In genomic region chr8:4324983-4325750, GRCm38 (mm10) we compare ENCODE assay signal across 8 mouse cellular contexts. TPM values are rescaled to one million over a fixed set of nuclear protein-coding genes. Genes with fewer than 3 reads are reported as not detected.
DNase-seq lines count a peak whose midpoint lies in the region; ATAC-seq lines count a peak whose summit lies in the region.

TSS of gene Ccl25 (plus strand) at chr8:4325210.
TSS of gene Elavl1 (minus strand) at chr8:4325413.

- peak within 1 kb of the TSS; percentile 95 for H3K9ac ChIP-seq in hindbrain, embryonic 14.5 days

- no peaks in the 10 kb centered on the region for H3K9me3 ChIP-seq in hindbrain, embryonic 14.5 days (ENCODE audit: control insufficient read depth, low read length)

- peak within 1 kb of the TSS; percentile 95 for H3K4me2 ChIP-seq in hindbrain, embryonic 14.5 days (replicated peaks)

- DNase-seq in R1 (ENCODE audit: low read depth, low spot score): peak; percentile 93
- DNase-seq in cerebellum, postnatal 25 days: peak; percentile 99
- peak; percentile 98 for DNase-seq in frontal cortex, postnatal 25 days (ENCODE audit: low spot score in 2 of 2)
- DNase-seq in hindbrain, embryonic 14.5 days (ENCODE audit: low spot score): peak; percentile 98
- DNase-seq in layer of hippocampus, postnatal 36 days: peak; percentile 97 to 98
- DNase-seq in lung, postnatal 36 days: peak; percentile 97
- DNase-seq in retina, postnatal 1 day: peak; percentile 98
- peak; percentile 94 to 97 for DNase-seq in urinary bladder, adult 18-20 months (ENCODE audit: low spot score in 2 of 2)

- peaks cover 32% of the 10 kb centered on the region for H3K4me1 ChIP-seq in hindbrain, embryonic 14.5 days (replicated peaks; ENCODE audit: control insufficient read depth, insufficient read depth, low read length)

- under 1% methylated on average over 77 of the region's 78 CpGs for WGBS in hindbrain, embryonic 14.5 days

- H3K36me3 ChIP-seq in hindbrain, embryonic 14.5 days (replicated peaks; ENCODE audit: control insufficient read depth, insufficient read depth): peaks cover 47% of the 10 kb centered on the region

- ATAC-seq in hindbrain, embryonic 14.5 days (ENCODE audit: low FRiP score): peak; percentile 99

- peak within 1 kb of the TSS; percentile 79 for H3K27ac ChIP-seq in hindbrain, embryonic 14.5 days

- H3K4me3 ChIP-seq in hindbrain, embryonic 14.5 days (replicated peaks; ENCODE audit: low read length): peak within 1 kb of the TSS; percentile 91

- H3K27me3 ChIP-seq in hindbrain, embryonic 14.5 days (ENCODE audit: control insufficient read depth, insufficient read depth, low read length): no peaks in the 10 kb centered on the region

RNA-seq across cellular contexts. Expression of gene Ccl25, which starts in this region (rescaled TPM):
- polyA plus RNA-seq in hindbrain, embryonic 14.5 days (2014; fragmentation: Nextera tagmentation; extraction: Ambion mirVana): 15.6 and 16.8 TPM in 2 replicates
- total RNA-seq in layer of hippocampus, postnatal 36 days (2021): 10 to 100 TPM; 22.7 to 28.4 TPM

RNA-seq across cellular contexts. Expression of gene Elavl1, which starts in this region (rescaled TPM):
- 114 and 134 TPM in 2 replicates for polyA plus RNA-seq in hindbrain, embryonic 14.5 days (2014; fragmentation: Nextera tagmentation; extraction: Ambion mirVana)
- total RNA-seq in layer of hippocampus, postnatal 36 days (2021): 10 to 100 TPM; 78.4 to 83.0 TPM

Comparison
In these comparisons a context has a peak if more than half of its experiments do, and no peak if none do; other contexts are left out.
1. Peak in every context shown above with its lines: DNase-seq, ATAC-seq, H3K4me3 ChIP-seq and H3K27ac ChIP-seq.